ENCODE assay signal across 8 mouse cellular contexts in the genomic region with DNA sequence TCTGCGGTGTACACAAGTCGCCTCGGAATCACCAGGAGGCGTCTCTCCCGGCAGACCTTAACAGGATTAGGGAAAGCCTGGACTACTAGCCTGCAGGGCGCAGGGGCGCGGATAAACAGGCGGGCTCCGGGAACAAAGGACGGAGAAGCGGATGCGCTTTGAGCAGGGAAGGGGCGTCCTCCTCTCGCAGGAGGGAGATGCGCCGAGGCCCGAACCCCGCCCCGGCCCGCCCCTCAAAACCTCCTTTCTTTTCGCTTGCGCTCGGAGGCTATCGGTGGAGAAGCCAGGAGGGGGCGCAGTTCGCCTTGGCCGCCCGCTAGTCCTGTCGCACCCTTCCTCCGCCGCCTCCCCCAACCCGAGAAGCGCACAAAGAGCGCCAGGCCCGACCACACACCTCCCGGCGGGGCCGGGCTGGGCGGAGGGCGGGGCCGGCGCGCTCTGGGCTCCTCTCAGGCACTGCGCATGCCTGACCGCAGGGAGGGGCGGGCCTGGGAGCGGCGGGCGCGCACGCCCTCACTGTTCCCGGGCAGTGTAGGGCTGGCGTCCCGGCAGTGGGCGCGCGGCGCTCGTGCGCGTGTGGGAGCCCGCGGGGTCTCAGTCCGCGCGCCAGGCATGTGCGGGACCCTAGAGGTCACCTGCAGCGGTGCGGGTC. TPM values are rescaled to one million over a fixed set of nuclear protein-coding genes. Genes with fewer than 3 reads are reported as not detected.
DNase-seq lines count a peak whose midpoint lies in the region; ATAC-seq lines count a peak whose summit lies in the region.

No protein-coding gene starts in this region.

- peak; percentile 69 for ATAC-seq in inflammation-experienced regulatory T-cells, adult 6 months
- ATAC-seq in megakaryocyte progenitor cell, adult 5-6 weeks (replicated peaks; ENCODE audit: poor library complexity) = peak; percentile 76

- peak; percentile 98 to 99 for DNase-seq in adrenal gland, adult (ENCODE audit: inconsistent age in 2 of 2, low spot score in 1 of 2)
- DNase-seq in embryo, embryonic 10 days (ENCODE audit: low spot score) = peak; percentile 97
- DNase-seq in gastrocnemius, postnatal 10 days = peak; percentile 97
- peak; percentile 98 to 100 for DNase-seq in left cerebral cortex, postnatal 10 days (ENCODE audit: extremely low spot score in 1 of 2, low spot score in 2 of 2)
- DNase-seq in right cerebral cortex, postnatal 10 days (ENCODE audit: low spot score in 2 of 2) = peak; percentile 99
- peak; percentile 97 for DNase-seq in urinary bladder, postnatal 14 days (ENCODE audit: low spot score)

- intact Hi-C loops in left cerebral cortex, postnatal 10 days (cut with DNase I) = loop anchor here (2.0 to 5.0 kb wide), 5 partner anchors 147 to 336 kb away; no protein-coding TSS in a partner anchor

RNA-seq across cellular contexts. Expression of a gene that starts 1.2 kb away (rescaled TPM):
- 1 to 10 TPM; 6.2 to 9.7 TPM for total RNA-seq in gastrocnemius, postnatal 10 days (2021)
- polyA plus RNA-seq in inflammation-experienced regulatory T-cells, adult 6 months (2017; shearing (Covaris generic)) = 1 to 10 TPM; 1.5 to 1.8 (median 1.7) TPM
- total RNA-seq in left cerebral cortex, postnatal 10 days (2021) = 10 to 100 TPM; 30.2 to 32.4 TPM
- total RNA-seq in megakaryocyte progenitor cell, adult 5-6 weeks (2015) = 3.7 and 4.5 TPM in 2 replicates
- total RNA-seq in megakaryocyte progenitor cell, adult 5-6 weeks (2017) = 2.2 and 4.7 TPM in 2 replicates

Comparison
In these comparisons a context has a peak if more than half of its experiments do, and no peak if none do; other contexts are left out.
1. Peak in every context shown above with its lines: DNase-seq and ATAC-seq.